Mouse (Mus musculus): ENCODE data around the gene Prss34.

Gene Prss34

DNA sequence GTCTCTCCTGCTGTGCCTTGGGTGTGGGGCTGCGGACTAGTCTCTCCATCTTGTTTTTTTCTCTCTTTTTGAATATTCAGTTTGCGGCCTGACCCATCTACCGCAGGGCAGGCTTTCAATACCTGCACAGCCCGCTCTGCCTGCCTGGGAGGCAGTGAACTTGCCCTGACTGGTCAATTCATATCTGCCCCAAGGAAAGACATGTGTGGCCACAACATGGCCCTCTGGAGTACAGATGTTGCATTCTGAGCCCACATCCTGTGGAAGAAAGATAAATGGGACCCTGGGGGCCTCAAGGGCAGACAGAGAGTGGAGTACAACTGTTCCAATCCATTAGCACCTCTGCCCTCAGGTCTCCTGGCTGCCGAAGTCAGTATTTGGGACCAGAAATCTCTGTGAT, at the start of gene Prss34:
Gene Prss34 (plus strand): TSS at position 301 of the 400 bp plus-strand sequence.
- no peak for DNase-seq (ENCODE audit: low spot score)

DNA sequence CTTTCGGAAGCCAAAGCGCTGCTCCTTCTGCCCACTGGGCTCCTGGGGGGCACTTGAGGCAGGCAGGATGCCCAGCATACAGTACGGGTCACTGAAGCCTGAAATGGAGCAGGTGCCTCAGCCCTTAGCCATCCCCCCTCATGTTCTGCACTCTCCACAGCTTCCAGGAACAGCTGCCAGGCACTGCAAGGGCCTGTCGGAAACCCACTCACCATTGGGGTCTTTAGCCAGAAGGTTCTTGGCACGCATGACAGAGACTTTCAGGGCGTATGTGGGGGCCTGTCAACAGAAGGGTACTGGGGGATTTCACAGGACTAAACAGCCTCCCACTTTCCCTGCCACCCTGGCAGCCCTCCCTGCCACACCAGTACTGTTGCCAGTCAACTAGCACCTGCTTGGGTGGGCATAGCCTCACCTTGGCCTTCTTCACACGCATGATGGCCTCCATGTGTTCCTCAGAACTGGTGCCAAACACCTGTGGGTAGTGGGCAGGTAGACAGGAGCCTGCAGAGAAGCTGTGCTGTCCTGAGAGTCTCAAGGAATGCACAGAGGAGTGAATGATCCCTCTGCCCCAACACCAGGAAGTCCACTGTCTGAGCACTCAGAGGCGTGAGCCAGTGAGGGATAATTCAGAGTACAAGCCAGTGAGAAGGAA, 47.9 kb upstream of the Prss34 start:
- no peak for DNase-seq (ENCODE audit: low spot score)

DNA sequence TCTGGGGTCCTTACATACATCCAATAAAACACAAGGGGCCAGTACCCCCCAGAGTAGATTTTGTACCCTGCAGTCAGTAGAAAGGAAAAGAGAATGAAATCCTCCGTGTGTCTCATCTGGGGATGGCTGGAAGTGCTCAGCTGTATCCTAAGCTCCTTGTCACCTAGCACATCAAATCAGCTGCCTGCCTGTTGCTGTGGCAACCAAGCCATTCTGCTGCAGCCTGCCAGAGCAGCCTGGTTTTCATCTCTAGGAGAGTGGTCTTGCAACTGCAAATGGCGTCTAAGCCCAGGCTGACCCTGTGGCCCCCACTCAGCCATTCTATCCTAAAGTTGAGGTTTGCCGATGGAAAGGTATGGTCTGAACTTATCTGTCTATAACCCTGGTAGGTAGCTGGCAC, 45.6 kb upstream of the Prss34 start:
- no peak for DNase-seq (ENCODE audit: low spot score)

DNA sequence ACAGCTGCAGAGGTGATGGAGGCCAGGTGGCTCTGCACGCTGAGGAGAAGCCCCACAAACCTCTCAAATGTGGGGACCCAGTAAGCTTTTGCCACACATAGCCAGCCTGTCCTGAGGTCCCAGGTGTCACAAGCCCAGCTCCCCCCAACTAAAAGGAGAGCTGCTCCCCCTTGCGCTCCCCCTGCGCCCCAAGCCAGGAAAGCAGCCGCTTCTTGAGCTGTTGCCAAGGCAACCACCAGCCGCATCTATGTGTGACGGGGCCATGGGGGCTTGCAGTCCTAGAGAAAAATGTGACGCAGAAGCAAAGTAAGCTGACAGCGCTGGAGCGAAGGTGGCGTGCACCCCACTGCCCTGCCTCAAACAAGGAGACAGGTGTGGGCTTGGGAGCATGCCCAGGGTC, 44.4 kb upstream of the Prss34 start:
- DNase-seq (ENCODE audit: low spot score) = no peak

DNA sequence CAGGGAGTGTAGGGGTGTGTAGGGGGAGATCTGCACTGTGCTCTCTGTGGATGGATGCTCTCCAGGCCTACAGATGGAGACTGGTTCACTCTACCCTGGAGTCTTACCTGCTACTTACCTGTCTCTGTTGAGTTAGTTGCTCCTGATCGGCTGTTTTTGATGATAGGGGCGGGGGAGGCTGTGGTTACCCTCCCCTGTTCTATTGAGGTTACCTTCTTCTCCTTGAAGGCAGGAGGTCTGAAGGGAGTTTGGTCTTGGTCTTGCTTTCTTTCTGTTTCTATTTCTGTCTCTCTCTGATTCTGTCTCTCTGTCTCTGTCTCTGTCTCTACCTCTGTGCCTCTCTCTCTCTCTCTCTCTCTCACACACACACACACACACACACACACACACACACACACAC, 43.1 kb upstream of the Prss34 start:
- DNase-seq (ENCODE audit: low spot score) = no peak

DNA sequence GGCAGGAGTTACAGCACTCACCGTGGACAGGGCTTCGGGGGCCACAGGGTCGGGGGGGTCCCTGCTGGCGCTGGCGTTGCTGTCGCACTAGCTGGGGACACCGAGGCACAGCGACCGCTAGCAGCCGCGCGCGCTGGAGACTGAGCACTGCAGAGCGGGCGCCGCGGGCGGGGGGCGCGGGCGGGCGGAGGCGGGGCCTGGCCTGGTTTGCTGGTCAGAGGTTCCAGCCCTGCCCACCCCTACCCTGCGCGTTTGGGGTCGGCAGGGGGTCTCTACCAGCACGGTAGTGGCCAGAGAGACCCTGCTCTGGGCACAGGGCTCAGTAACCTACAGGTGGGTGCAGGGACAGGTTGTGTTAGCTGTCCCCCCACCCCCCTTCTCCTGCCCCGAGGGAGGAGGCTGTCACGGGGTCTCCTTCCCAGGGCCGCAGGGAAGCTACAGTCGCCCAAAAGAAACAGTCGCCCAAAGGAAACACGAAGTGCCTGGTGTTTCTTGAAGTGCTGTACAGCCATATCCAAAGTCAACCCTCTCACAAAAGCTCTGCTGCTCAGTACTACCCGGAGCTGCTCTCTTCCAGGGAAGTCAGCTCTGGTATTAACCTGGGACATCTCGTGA, 41.9 kb upstream of the Prss34 start, which contains the start of gene Baiap3:
Gene Baiap3 (minus strand): TSS at position 225 of the 615 bp plus-strand sequence.
- no peak for DNase-seq (ENCODE audit: low spot score)

DNA sequence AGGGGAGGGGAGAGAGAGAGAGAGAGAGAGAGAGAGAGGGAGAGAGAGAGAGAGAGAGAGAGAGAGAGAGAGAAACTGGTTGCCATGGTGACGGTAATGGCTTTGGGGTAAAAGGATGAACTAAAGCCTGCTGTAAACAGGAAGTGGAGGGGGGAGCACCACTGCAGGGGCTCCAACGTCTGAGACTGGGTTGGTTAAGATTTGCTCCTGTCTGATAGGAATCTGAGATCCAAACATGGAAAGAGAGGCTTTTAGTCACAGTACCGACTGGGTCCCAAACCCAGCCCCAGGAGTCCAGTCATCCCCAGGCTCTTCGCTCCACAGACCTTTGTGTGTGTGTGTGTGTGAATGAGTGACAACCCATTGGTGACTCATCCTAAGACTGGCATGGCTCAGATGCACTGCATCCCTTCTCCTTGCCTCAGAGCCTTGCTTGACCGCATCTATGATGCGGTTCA, 40.4 kb upstream of the Prss34 start:
- no peak for DNase-seq (ENCODE audit: low spot score)

DNA sequence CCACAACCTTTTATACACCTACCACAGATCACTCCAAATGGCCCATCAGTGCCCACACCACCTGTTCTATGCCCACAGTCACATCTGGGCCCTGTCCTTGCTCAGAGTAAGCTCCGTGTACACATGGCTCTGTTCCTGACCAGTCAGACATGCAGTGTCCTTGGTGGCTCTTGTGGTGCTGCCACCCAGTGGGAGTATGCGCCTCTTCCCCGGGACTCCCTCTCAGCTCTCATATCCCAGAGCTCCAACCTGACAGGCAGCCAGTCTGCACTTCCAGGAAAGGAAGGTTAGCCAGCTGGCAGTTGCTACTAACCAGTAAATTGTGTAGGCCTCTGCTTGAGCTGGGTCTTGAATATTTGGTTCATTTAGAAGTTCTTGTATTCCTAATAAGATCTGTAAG, 33.7 kb upstream of the Prss34 start:
- no peak for DNase-seq (ENCODE audit: low spot score)

DNA sequence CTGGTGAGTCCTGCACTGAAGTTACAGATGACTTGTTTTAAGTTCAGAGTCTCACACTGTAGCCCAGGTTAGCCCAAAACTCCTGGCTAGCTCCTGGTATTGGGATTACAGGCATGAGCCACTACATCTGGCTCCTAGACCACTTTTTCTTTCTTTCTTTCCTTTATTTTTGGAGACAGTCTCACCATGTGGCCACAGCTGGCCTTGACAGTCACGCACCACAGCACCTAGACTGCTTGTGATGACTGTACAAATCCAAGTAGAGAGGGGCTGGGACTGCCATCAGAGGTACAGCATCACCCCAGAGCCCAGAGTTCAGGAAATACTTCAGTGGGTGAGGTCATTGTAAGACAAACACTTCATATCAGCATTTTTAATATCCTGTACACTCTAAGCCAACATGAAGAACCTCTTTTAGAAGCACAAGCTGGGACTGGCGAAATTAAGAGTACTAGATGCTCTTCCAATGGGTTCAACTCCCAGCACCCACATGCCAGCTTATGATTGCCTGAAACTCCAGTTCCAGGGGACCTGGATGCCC, 27.3 kb upstream of the Prss34 start:
- DNase-seq (ENCODE audit: low spot score) = no peak

DNA sequence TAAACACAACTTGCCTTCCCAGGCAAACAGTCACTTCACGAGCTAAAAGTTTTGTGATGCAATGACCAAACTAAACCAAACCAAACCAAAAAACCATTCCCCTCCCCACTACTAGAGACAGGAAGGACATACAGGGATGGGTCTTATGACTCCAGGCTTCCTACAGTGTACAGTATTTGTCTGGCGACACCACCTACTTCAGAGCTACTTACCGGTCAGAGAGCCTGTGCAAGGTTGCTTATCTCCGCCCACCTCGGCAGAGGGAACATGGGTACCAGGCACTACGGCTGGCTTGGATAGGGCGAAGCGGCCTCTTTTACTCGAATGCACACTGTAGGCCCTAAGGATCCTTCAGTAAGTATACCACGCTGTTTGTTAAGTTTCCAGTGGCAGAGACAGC, 25.9 kb upstream of the Prss34 start:
- no peak for DNase-seq (ENCODE audit: low spot score)

DNA sequence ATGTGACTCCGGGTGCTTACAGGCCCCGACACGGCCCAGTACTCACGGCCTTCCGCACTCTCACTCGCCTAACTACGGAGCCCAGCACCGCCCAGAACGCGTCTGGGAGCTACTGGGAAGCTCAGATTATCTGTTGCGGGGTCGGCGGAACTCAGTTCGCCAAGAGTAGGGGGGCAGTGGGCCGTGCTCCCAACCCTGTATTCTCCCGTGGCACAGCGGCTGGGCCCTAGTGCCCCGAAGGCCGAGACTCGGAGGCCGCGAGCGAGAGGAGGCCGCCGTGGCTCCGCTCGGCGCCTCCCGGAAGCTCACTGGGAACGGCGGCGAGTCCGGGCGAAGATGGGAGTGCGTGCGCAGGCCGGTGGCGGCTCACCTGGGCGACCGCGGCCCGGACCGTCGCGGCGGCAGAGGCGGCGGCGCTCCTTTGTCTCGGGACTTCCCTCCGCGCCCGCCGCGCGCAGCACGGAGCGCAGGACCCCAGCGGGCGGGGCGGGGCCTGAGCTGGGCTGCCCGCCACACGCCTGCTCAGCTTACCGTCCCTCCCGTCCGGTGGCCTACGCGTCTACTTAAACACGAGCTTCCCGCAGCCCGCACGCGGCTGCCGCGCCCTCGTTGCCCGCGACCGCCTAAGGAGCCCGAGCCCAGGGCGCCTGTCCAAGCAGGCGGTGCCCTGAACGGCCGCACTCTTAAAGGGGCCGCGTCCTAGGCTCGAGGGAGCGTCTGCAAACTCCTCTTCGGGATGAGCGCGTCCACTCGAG, 25.1 kb upstream of the Prss34 start:
- DNase-seq (ENCODE audit: low spot score) = peak; percentile 89

DNA sequence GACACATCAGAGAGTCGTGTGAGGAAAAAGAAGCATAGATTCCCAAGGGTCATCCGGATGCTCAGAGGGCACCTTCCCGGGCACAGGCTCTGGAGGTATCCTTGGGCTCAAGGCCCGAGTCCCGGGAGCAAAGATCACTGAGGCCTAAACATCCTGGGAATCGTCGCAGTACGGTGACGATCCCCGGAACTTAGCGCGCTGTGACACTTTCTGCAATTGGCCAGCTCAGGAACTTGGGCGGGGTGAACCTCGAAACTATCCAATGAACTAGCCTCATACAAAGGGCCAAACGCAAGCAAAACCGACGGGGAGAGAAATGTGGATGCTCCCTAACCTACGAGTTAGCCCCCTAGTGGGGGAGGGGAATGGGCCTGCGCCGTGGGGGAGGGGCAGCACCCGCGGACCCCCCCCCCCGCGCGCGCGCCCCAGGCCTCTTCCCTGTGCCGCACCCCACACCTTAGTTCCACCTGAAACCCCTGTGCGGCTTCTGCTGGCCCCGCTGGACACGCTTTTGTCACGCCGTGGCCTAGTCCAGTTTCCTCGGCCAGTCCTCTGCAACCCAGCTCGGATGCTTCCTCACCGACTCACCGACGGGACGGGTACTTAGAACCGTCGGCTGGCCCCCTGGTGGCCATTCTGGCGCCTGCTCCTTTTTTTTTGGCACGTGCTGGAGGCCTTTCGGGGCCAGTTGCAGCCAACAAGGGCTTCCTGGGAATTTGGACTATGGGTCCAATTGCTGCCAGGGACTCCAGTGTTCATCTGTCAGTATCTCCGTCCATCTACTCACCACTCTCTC, 24.3 kb upstream of the Prss34 start:
- DNase-seq (ENCODE audit: low spot score) = peak; percentile 94

DNA sequence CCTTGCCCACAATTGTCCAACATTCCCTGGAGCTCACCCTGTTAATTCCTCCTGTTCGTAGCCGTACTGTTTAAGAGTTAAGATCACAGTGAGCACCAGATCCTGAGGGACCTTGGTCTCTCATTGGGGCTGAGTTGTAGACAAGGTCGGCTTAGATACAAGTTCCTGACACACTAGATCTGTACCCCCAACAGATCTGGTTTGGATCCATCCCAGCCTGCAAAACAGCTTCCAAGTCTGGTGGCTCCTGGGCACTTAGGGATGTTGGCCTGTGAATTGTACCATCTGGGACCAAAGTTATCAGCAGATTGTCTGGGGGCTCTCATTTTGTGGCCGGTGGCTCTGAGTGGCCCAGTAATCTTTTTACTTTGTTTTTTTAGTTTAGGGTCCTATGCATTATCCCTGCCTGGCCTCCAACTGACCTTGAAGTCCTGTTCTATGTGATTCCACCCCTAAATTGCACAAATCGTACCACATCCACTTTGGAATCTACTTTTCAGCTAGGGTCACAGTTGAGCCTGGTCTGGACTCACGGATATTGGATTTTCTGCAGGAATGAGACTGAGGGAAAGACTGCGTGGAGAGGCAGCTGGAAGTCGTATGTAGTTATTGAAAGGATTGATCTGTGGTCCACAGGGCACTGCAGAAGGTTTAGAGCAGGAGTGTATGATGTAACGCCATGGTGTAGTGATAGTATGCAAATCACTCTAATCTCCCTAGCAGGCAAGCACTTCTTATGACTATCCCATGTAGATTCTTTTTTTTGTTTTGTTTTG, 23.4 kb upstream of the Prss34 start, which contains the start of gene Ube2i:
Gene Ube2i (minus strand): TSS at position 52 of the 776 bp plus-strand sequence.
- DNase-seq (ENCODE audit: low spot score) = no peak

DNA sequence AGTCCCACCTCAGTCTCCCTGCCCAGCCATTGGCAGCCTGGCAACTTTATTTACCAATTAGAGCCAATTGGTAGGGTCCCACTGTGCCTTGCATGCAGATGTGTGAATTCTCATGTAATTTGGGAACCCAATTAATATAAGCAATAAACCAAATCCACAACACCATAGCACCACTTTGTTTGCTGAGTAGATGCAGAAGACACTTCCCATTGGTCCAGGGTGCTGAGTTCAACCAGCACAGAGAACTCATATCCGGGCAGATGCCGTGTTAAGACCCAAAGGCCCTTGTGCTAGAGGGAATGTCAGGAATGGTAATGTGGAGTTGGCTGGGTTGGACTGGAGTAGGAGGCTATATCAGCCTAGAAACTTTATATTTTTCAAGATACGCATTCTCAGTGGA, 22.4 kb upstream of the Prss34 start:
- no peak for DNase-seq (ENCODE audit: low spot score)

DNA sequence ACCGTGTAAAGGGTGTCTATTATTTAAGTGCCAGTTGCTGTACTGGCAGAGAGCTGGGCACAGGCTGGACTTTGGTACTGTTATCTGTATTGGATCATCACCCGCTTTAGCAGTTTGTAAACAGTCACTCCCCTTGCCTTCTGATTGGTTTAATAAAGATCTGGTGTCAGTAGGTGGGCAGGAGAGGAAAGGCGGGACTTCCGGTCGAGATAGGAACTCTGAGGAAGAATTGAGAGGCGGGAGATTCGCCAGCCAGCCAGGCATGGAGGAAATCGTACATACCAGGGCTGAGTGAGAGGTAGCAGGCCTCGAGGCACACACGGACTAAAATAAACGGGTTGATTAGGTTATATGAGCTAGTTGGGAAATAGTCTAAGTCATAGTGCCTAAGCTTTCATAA, 16.1 kb upstream of the Prss34 start:
- peak; percentile 64 for DNase-seq (ENCODE audit: low spot score)

DNA sequence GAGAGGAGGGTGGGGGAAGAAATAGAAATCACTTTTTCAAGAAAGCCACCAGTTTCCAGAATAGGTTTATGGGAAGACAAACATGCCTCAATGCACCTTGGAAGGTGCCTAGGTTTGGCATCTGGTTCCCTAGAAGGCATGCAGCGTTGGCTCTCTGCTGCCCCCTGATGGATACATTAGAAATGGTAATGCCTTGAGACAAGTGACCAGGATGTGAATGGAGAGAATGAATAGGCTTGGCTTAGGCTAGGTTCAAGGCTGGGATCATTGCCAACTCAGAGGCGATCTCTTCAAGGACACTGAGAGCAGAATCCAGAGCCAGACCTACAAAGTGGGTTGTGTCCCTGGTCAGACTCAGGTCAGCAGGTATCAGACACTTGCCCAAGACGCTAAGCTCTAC, 13.2 kb upstream of the Prss34 start:
- peak; percentile 80 for DNase-seq (ENCODE audit: low spot score)

DNA sequence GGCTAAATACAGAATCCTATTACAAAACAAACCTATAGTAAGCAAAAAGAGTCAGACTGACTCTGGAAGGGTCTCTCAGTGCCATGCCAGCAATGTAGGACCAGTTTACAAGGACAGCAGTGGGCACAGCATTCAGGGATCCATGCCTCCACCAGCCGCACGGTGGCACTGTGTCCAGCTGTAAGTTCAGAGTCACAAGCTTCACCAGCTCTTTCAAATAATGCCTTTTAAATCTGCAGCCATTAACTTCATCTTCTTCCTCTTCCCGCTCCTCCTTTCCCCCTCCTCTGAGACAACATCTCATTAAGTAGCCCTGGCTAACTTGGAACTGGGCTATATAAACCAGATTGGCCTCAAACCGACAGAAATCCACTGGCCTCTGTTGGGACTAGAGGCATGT, 9.4 kb upstream of the Prss34 start:
- peak; percentile 74 for DNase-seq (ENCODE audit: low spot score)

DNA sequence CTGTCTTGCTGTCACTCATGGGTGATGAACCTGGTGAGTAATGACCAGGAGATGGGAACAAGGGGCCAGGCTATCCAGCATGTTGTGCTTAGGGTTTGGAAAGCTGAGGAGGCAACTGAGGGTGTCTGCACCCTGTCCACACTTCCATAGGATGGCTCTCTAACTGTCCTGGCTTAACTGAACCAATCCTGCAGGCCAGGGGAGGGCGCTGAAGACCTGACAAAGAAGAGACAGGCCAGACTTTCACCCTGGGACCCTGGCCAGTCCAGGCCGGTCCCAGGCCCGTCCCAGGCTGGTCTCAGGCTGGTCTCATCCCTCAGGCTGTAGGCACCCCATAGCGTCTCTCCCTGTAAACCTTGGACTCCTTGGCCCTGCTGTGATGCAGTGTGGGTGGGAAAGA, 7.8 kb upstream of the Prss34 start:
- no peak for DNase-seq (ENCODE audit: low spot score)

DNA sequence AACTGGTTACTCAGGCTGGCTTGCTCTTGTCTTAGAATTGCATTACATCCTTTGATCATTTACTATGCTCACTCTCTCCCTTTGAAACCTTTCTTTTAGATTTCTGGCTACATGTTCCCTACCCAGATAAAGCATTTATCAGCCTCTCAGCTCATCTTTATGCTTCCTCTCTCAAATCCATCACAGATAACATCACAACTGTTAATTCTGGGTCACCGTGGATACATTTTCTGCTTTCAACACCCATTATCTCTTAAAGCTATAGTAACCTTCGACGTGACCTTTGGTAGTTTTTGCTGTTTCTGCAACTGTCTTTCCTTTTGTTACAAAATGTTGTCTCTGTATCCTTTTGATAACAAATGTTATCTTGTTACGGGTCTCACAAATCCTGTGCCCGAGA, 4.7 kb upstream of the Prss34 start:
- DNase-seq (ENCODE audit: low spot score) = no peak

DNA sequence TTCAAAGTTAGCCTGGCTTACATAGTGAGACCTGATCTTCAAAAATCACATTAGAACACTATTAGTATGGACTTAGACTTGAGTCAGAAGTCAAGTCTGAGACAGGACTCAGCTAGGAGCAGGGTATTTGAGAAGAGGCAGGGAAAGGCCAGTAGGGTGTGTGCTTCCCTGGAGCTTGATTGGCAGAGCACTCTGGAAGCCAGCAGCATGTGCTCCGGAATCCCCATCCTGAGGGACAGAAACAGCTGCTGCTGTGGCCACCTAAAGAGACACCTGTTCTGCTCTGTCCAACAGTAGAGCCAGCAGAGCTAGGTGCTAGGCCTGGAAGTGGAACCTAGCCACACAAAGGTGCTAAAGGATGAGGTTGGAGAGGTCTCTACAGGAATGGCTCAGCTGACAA, 4.1 kb upstream of the Prss34 start:
- no peak for DNase-seq (ENCODE audit: low spot score)

DNA sequence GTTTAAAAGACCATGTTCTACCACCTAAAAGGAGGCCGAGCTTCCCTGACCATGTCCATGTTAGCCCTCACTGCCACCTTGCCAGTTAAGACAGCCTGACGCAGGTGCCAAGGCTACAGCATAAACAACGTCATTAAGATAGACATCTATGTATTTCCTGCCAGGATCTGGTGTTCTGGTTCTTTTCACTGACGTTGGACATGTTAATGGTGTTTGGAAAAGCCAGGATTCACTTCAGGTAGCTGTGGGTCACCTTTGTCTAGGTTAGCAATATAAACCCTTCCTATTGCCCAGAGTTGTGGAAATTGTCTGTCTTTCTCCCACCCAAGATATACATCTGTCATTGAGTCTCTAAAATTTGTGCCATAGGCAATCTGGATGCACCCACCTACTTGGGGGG, 10.2 kb downstream of the Prss34 start, which contains the start of gene Prss28:
Gene Prss28 (plus strand): TSS at position 301 of the 400 bp plus-strand sequence.
- DNase-seq (ENCODE audit: low spot score) = no peak

Measured in testis, postnatal 10 days (tissue).